In genomic region chr12:44547721-44548369, GRCm38 (mm10) we compare ENCODE assay signal across 8 mouse cellular contexts.
DNase-seq lines count a peak whose midpoint lies in the region; ATAC-seq and TF ChIP-seq lines count a peak whose summit lies in the region.

No protein-coding gene starts in this region.

- 44% methylated on average over 8 of the region's 8 CpGs for WGBS in liver, embryonic 12.5 days (ENCODE audit: insufficient replicate concordance)
- 51% methylated on average over 8 of the region's 8 CpGs for WGBS in kidney, adult 2 months
- 49% methylated on average over 8 of the region's 8 CpGs for WGBS in midbrain, postnatal 0 days

- no peaks in the 10 kb centered on the region for H3K4me1 ChIP-seq in liver, embryonic 12.5 days
- no peaks in the 10 kb centered on the region for H3K4me1 ChIP-seq in kidney, adult 2 months (ENCODE audit: control insufficient read depth, insufficient read depth, low read length)
- no peaks in the 10 kb centered on the region for H3K4me1 ChIP-seq in midbrain, postnatal 0 days (ENCODE audit: insufficient read depth, low read length)

- ATAC-seq in liver, embryonic 12.5 days = no peak
- 0 out of 2 replicates have a peak, but pooled peaks have one; percentile 39 for ATAC-seq in frontal cortex, adult (ENCODE audit: low TSS enrichment)
- 0 out of 2 replicates have a peak, but pooled peaks have one; percentile 49 for ATAC-seq in midbrain, postnatal 0 days (ENCODE audit: low FRiP score)

- H3K36me3 ChIP-seq in liver, embryonic 12.5 days = no peaks in the 10 kb centered on the region
- H3K36me3 ChIP-seq in kidney, adult 2 months (ENCODE audit: control insufficient read depth, insufficient read depth, low read length) = no peaks in the 10 kb centered on the region
- peaks cover 6% of the 10 kb centered on the region; the same call in 1 of the 2 replicates for H3K36me3 ChIP-seq in midbrain, postnatal 0 days (ENCODE audit: insufficient read depth, low read length)
- H3K36me3 ChIP-seq in splenic B cell, adult 2 months (ENCODE audit: control insufficient read depth, insufficient read depth, low read length, poor library complexity, severe bottlenecking) = no peaks in the 10 kb centered on the region

- no peaks in the 10 kb centered on the region for H3K9me3 ChIP-seq in liver, embryonic 12.5 days (replicated peaks)
- H3K9me3 ChIP-seq in midbrain, postnatal 0 days (ENCODE audit: low read length) = no peaks in the 10 kb centered on the region

- H3K4me2 ChIP-seq in liver, embryonic 12.5 days = no peak overlapping the region
- H3K4me2 ChIP-seq in midbrain, postnatal 0 days (ENCODE audit: low read depth, low read length, poor library complexity, severe bottlenecking) = no peak overlapping the region

- peak; percentile 54 for DNase-seq in liver
- peak; percentile 91 for DNase-seq in cerebellum, adult 8-10 months
- DNase-seq in kidney, adult 2 months = peak; percentile 81
- DNase-seq in left cerebral cortex, postnatal 4 days = peak; percentile 86
- peak; percentile 91 for DNase-seq in midbrain, postnatal 0 days (ENCODE audit: low spot score)
- peak; percentile 60 for DNase-seq in splenic B cell, adult 2 months (ENCODE audit: low read depth, low spot score)

- intact Hi-C loops in left cerebral cortex, postnatal 4 days (cut with DNase I) = loop anchor here (5.0 kb wide), 2 partner anchors 221 to 261 kb away; partner anchors contain the start of gene Nrcam

- TF ChIP-seq CTCF in kidney, adult 2 months (conservative IDR thresholded peaks at IDR 0.05; ENCODE audit: insufficient read depth, insufficient read length, low read depth, low read length) = peak; percentile 27; the same call in 1 of the 2 replicates
- TF ChIP-seq CTCF in midbrain, postnatal 0 days (IDR thresholded peaks at IDR 0.05) = peak; percentile 92

- H3K27me3 ChIP-seq in liver, embryonic 12.5 days (replicated peaks) = no peaks in the 10 kb centered on the region
- H3K27me3 ChIP-seq in kidney, adult 2 months (replicated peaks; ENCODE audit: control insufficient read depth, insufficient read depth, low read length) = no peaks in the 10 kb centered on the region
- H3K27me3 ChIP-seq in midbrain, postnatal 0 days (ENCODE audit: insufficient read depth, low read length) = no peaks in the 10 kb centered on the region
- H3K27me3 ChIP-seq in splenic B cell, adult 2 months (ENCODE audit: control insufficient read depth, insufficient read depth, low read length, poor library complexity, severe bottlenecking) = no peaks in the 10 kb centered on the region

- H3K9ac ChIP-seq in liver, embryonic 12.5 days = no peak overlapping the region
- no peak overlapping the region for H3K9ac ChIP-seq in midbrain, postnatal 0 days (replicated peaks; ENCODE audit: low read length, poor library complexity, severe bottlenecking)

- TF ChIP-seq POLR2A in kidney, adult 2 months (IDR thresholded peaks at IDR 0.05; ENCODE audit: low read depth, low read length) = no peak

- no peak overlapping the region for H3K4me3 ChIP-seq in liver, embryonic 12.5 days
- no peak overlapping the region for H3K4me3 ChIP-seq in kidney, adult 2 months (ENCODE audit: insufficient read depth, low read depth, low read length)
- no peak overlapping the region for H3K4me3 ChIP-seq in midbrain, postnatal 0 days (ENCODE audit: low read depth, low read length)

- no peak overlapping the region for H3K27ac ChIP-seq in liver, embryonic 12.5 days
- H3K27ac ChIP-seq in kidney, adult 2 months (ENCODE audit: insufficient read depth, low read depth, low read length) = no peak overlapping the region
- H3K27ac ChIP-seq in midbrain, postnatal 0 days (ENCODE audit: low read depth, low read length) = no peak overlapping the region
